Mouse (Mus musculus) gastrocnemius, postnatal 10 days (tissue): Measurements from ENCODE around the gene Etv6. TPM values are rescaled to one million over a fixed set of nuclear protein-coding genes. Genes with fewer than 3 reads are reported as not detected.

ENCODE experiments used
- DNase-seq: peaks from one replicate; pipeline ENCODE4 v3.0.0; 2021; ENCODE audit warnings: mixed read lengths
- total RNA-seq, 2 experiments: library from RNA; stranded (reverse); gene quantifications; 2 replicates each; pipeline ENCODE4 v1.2.3; 2021

Gene Etv6
- total RNA-seq, 2 experiments from 2014 or later, result 12.9 to 14.0 TPM

- DNase-seq, result no peak
These were observed 109.0 kb downstream of the Etv6 start for GRCm38 (mm10) chr6:134144231-134145130.

GRCm38 (mm10) chr6:134147596-134148442 lies 112.3 kb downstream of the Etv6 start:
- DNase-seq, result no peak

GRCm38 (mm10) chr6:134148443-134148942 lies 113.0 kb downstream of the Etv6 start:
- DNase-seq, result no peak

GRCm38 (mm10) chr6:134149606-134150005 lies 114.1 kb downstream of the Etv6 start:
- DNase-seq, result no peak

- DNase-seq, result no peak
These were observed 115.7 kb downstream of the Etv6 start for GRCm38 (mm10) chr6:134151022-134151680.

- no peak for DNase-seq
These were observed 116.5 kb downstream of the Etv6 start for GRCm38 (mm10) chr6:134151853-134152505.

GRCm38 (mm10) chr6:134152539-134152938 lies 117.0 kb downstream of the Etv6 start:
- DNase-seq, result no peak

DNA sequence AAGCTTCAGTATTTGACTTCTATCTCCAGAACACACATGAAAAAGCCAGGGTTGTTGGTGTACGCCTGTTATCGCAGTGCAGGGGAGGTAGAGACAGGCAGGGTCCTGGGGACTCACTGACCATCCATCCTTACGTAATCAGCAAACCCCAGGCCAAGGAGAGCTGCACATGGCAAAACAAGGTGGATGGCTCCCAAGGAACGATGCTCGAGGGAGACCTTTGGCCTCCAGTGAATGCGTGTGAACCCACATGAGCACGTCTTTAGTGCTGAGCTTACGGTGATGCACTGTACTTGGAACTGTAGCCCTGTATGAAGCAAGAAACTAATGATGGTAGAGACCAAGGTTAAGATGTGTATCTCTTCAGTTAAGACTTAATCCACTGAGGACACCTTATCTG lies 119.2 kb downstream of the Etv6 start:
- DNase-seq, result no peak

GRCm38 (mm10) chr6:134155900-134156623 lies 120.6 kb downstream of the Etv6 start:
- DNase-seq, result no peak

GRCm38 (mm10) chr6:134157533-134158115 lies 122.1 kb downstream of the Etv6 start:
- no peak for DNase-seq

DNA sequence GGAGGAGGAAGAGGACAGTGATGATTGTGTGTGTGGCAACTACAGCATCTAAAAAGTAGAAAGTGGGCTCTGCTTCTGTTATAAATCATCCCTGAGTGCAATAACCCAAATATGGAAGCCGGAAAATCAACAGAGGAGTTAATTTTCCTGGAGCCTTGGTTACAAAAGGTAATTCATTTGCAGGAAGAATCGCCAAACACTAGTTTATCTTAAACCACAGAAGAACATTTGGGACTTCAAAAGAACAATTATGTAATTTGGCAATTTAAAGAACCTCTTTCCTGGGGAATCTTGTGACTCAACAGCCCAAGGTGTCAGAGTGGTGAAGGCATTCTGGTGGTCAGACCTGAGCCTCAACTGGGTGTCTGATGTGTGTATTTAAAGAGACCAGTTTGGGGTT lies 122.7 kb downstream of the Etv6 start:
- no peak for DNase-seq

- DNase-seq, result no peak
These were observed 124.2 kb downstream of the Etv6 start for GRCm38 (mm10) chr6:134159672-134160071.

GRCm38 (mm10) chr6:134161040-134161439 lies 125.5 kb downstream of the Etv6 start:
- no peak for DNase-seq

GRCm38 (mm10) chr6:134163346-134163745 lies 127.8 kb downstream of the Etv6 start:
- DNase-seq, result no peak

GRCm38 (mm10) chr6:134164356-134164755 lies 128.9 kb downstream of the Etv6 start:
- no peak for DNase-seq

DNA sequence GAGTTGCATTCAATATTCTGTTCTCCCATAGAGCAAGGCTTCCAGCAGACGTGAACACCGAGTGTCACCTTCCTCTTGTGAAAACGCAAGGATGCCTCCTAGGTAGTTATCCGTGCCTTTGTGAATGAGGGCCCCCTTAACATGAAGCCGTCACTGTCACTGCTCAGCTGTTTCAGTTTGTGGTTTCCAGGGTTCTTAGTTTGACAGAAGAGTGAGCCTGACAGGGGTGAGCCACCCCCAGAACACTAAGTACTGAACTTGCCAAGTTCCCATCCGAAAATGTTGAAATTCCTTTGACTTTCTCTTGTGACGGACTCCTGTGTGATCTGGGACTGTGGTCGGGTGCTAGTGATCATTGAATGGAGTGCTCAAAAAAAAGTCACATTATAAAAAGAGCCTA lies 129.5 kb downstream of the Etv6 start:
- DNase-seq, result no peak

GRCm38 (mm10) chr6:134167963-134168362 lies 132.5 kb downstream of the Etv6 start:
- DNase-seq, result no peak

GRCm38 (mm10) chr6:134168799-134169198 lies 133.3 kb downstream of the Etv6 start:
- DNase-seq, result no peak

DNA sequence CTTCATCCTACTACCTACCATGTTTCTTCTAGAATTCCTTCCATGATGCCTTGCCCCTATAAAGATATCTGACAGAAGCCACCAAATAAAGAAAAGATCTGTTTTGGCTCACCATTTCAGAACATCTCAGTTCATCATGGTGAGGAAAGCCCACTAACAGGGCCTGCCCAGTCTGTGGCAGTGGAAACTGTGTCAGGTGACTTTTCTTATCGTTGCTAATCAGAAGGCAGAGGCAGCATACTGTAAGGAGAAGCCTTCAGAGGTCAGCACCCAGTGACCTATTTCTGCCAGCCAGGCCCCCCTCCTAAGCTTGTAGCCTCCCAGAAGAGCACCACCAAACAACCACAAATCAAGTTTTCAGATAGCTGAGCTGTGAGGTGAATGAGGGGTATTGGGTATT lies 135.7 kb downstream of the Etv6 start:
- DNase-seq, result no peak

DNA sequence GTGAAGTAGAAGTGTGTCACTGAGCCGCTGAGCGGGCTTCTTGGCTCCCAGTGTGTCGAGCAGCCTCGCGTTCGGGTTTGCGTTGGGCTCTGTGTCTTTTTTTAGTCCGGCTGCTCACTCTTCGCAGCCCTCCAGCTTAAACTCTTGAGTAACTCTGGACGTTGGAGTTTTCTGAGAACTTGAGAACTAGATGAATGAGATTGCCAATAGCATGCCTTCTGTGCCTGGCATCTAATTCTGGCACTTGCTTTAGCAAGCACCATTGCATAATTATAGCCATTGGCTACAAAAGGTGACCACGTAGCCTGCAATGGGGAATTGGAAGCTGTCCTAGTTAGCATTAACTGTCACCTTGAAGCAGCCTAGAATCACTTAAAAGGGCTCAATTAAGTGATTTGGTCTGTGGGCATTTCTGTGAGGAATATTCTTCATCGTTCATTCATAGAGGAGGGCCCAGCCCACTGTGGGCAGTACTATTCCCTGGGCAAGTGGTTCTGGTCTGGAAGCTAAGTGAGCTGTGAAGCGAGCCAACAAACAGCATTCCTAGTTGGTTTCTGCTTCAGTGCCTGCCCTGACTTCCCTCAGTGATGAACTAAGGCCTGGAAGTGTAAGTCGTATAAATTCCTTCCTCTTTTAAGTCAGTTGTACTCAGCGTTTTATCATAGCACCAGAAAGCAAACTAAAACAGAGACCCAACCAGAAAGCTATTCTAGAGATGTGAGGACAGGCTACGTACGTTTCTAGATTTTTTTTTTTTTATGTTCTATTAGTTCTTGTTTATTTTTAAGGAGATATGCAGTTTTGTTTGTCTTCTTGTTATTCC lies 136.6 kb downstream of the Etv6 start:
- peak; percentile 32 for DNase-seq
